Mouse (Mus musculus) retina, adult 2 months (tissue): ENCODE data around the gene Hoxb13.

Experiments used
- DNase-seq: peaks from one replicate; pipeline ENCODE4 v3.0.0-alpha.2; 2012; ENCODE audit warnings: low read depth, low spot score

Hoxb13 gene

DNA sequence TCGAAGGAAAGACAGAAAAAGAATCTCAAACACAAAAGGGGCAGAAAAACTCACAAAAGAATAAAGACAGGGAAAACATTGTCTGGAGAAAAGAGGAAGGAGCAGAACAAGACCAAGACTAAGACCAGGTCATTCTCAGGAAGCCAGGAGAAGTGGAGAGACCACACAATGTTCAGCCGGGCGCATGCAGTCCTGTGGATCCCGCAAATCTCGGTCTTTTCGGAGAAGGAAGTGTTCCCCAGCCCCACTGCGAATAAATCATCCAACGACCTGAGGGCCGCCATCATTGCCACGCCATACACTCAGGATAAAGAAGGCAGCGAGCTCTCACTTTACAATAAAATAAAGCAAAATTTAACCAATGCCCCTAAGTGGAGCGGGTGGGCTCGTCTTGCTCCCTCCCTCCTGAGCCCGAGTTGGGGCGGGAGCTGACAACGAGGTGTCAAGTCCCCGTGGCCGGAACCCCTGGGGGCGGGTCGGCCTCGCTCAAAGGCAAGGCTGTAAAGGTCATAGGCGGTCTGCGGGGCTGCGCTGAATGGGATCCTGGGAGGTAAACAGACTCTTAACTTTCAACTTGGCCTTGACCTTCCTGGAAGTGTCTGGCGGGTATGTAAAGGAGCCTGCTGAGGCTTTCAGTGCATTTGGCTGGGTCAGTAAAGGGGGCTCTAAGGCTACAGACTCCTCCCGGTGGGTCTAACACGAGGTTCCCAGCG, 4.2 kb upstream of the Hoxb13 start:
- no peak for DNase-seq

DNA sequence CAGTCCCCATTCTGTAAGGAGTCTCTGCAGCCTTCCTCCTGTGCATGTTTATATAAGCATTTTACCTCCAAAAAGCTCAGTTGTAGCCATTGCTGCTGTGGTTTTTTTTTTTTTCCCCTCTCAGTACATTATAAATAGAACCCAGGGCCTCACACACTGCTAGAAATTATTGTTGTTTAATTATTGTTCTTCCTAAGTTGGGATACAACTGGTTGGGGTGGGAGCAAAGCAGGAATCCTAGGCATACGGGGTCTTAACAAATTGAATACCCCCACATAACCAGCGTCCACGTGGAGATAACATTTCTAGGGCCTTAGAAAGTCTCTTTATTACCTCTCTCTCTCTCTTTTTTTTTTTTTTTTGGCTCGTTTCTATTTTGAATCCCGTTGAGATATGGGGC, 3.0 kb upstream of the Hoxb13 start:
- no peak for DNase-seq

DNA sequence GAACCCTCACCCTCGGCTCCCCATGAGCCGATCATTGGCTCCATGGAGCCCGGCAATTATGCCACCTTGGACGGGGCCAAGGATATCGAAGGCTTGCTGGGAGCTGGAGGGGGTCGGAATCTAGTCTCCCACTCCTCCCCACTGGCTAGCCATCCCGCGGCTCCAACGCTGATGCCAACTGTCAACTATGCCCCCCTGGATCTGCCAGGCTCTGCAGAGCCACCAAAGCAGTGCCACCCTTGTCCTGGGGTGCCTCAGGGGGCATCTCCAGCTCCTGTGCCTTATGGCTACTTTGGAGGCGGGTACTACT, 240 bp downstream of the Hoxb13 start:
- no peak for DNase-seq

- no peak for DNase-seq
Measured at GRCm38 (mm10) chr11:96194961-96195640, 985 bp downstream of the Hoxb13 start.

GRCm38 (mm10) chr11:96195769-96196280, 1.7 kb downstream of the Hoxb13 start:
- no peak for DNase-seq

- no peak for DNase-seq
Measured at GRCm38 (mm10) chr11:96198642-96199041, 4.5 kb downstream of the Hoxb13 start.

GRCm38 (mm10) chr11:96199181-96200086, 5.3 kb downstream of the Hoxb13 start:
- no peak for DNase-seq

DNA sequence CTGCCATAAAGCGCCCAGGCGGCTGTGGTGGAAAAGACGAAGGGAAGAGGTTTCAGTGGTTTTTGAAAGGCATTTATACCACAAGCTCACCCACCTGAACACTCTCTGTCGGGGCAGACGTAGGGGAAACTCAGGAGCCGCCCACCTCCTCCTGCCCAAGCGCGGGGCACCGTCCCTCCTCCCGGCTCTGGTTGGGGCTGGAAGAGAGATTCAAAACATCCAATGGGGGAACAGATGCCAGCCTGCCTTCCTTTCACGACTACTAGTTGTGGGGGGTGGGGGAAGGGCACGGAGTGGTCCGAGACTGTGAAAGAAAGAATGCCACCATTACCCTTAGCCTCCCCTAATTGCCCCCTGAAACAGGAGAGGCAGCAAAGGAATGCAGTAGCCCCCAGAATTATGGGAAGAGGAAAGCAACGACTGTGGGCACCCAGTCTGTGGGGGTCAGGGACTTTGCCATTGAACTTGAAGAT, 6.1 kb downstream of the Hoxb13 start:
- DNase-seq, result no peak

GRCm38 (mm10) chr11:96201741-96202140, 7.6 kb downstream of the Hoxb13 start:
- no peak for DNase-seq

GRCm38 (mm10) chr11:96202401-96203081, 8.4 kb downstream of the Hoxb13 start:
- no peak for DNase-seq

DNA sequence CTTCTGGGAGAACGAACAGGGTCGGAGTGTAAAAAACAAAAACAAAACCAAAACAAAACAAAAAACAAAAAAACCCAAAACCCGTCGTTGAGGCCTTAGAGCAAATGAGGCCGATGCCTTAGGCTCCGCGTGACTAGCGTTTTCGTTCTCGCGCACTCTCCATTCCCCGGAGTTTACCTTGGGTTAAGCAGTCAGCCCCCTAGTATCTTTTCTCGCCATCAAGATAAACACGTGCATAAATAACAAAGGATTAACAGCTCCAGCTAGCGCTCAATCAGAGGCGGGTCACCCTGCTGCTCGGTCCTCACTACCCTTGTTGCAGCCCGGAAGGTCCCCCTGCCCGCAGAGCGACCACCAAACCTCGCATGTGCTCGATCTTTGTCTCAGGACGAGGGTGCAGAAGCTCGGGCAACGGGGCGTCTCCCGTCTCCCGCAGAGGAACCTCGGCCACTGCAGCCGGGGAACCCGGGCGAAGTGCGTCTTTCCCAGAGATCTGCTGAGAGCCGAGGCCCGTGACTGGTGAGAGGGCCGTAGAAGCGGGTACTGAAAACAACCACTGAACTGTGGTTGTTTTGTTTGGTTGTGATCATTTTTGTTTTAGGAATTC, 9.2 kb downstream of the Hoxb13 start:
- no peak for DNase-seq

DNA sequence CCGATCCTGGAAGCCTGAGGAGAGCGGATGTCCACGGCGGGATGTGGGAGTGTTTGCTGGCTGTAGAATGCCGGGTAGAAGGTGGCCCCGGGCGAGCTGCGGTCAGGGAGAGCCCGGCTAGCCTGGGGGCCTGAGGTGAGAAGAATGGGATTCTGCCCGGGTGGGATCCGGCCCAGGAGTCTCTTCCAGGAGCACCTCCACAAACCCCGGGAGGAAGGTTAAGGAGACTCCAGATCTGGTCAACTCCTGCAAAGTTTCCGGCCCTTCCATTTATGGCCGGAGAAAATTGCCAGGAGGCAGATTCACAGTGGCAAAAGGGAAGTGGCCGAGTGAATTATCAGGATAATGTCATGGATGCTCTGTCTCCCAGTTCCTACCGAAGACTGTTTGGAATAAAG, 9.7 kb downstream of the Hoxb13 start:
- no peak for DNase-seq

DNA sequence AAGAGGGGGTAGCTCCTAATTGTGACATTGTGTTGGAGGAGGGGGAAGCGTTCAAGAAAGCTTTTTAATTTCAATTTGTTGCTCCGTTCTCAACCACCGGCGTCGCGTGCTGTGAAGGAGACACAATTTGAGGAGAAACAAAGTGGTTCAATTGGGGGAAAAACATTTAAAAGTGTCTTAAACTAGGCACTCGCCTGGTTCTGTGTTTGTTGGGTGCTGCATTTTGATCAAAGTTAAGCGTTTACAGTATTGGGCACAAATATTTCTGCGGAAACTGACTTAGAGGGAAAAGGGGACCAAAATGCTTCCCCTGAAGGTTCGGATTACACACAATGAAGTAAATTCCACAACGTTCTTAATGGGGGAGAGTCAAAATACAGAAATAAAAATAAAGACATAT, 10.2 kb downstream of the Hoxb13 start:
- DNase-seq, result no peak

DNA sequence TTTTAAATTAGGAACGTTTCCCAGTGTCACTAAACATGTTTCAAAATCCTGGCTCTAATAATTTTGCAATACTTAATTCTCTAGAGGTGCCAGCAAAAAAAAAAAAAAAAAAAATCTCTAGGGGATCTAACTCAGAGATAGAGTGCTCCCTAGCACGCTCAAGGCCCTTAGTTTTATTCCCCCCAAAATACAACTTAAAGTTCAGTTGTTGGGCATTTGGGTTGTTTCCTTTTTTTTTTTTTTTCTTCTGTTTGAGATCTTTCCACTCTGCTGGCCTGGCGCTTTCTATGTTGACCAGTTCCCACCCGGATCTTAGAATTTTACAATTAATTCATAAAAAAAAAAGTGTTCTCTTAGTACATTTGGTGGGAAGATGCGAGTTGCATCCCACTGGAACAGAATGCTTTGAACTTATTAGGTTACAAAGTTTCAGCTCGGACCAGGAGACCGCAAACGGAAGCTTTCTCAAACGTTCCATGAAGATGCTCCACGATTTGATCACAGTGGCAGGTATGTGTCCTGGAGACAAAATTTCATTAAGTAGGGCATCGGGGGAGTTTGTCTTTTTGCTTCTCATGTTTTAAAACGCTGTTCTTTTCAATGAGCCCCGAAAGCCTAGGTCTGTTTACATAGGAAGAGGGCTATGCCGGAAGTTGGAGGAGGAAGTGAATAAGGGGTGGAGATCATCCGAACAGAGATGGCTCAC, 11.5 kb downstream of the Hoxb13 start:
- no peak for DNase-seq

GRCm38 (mm10) chr11:96223813-96224212, 29.7 kb downstream of the Hoxb13 start:
- no peak for DNase-seq

DNA sequence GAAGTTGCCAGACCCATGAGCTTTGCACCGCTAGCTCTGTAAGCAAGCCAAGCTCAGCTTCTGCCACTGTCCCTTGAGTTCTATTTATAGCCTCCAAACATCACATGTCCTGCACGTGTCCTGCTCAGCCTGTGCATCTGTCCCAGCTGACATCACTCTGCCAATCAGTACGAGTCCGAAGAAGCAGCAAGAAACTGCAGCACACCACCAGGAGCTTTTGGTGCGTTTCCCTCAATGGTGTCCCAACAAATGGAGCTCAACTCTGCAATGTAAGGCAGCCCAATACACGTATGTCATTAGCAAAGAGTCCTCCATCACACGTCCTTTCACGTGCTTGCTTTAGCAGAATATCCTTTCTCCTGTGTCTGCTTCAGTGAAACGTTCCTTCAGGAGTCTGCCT, 33.6 kb downstream of the Hoxb13 start:
- no peak for DNase-seq

DNA sequence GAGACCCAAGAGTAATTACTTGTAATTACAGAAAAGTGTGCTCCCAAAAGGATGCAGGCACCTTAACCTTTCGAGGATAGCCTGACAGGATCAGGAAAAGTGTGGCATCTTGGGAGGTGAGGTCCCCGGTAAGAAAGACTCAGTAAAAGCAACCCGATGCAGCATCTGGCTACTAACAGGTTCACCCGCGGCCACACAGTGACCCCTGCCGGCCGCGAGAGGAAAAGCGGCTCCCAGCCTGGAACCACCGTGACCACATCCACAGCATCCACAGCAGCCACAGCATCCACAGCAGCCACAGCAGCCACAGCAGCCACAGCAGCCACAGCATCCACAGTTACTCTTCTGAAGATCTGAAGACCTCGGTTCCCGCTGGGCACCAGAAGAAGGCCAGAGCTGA, 40.8 kb downstream of the Hoxb13 start:
- DNase-seq, result no peak

GRCm38 (mm10) chr11:96240211-96240610, 46.1 kb downstream of the Hoxb13 start:
- DNase-seq, result no peak
